Mouse (Mus musculus) hindbrain, embryonic 10.5 days (tissue): ENCODE measurements around the gene Btbd16. TPM values are rescaled to one million over a fixed set of nuclear protein-coding genes. Genes with fewer than 3 reads are reported as not detected.
A peak's percentile ranks its signal among the peaks of the same experiment; 100 is the strongest.

Experiments used
- DNase-seq: peaks from one replicate; pipeline ENCODE4 v3.0.0-alpha.2; 2017; ENCODE audit warnings: low spot score
- H3K27ac ChIP-seq: fragments of 300-500 bp; sonication (generic); 2 replicates; pipeline ENCODE4 v1.5.1; 2016; ENCODE audit warnings: mild to moderate bottlenecking, moderate library complexity
- H3K27me3 ChIP-seq: fragments of 300-500 bp; sonication (generic); 2 replicates; pipeline ENCODE4 v1.6.1; 2016; ENCODE audit warnings: mild to moderate bottlenecking; ENCODE audit not compliant: poor library complexity, insufficient read depth, severe bottlenecking
- H3K36me3 ChIP-seq: fragments of 300-500 bp; sonication (generic); 2 replicates; pipeline ENCODE4 v1.6.1; 2016; ENCODE audit warnings: mild to moderate bottlenecking, moderate library complexity
- H3K4me1 ChIP-seq: fragments of 300-500 bp; sonication (generic); replicated peaks from 2 replicates; pipeline ENCODE4 v1.6.1; 2016; ENCODE audit warnings: mild to moderate bottlenecking
- H3K4me3 ChIP-seq: fragments of 300-500 bp; sonication (generic); 2 replicates; pipeline ENCODE4 v1.5.1; 2016; ENCODE audit warnings: mild to moderate bottlenecking, moderate library complexity
- H3K9me3 ChIP-seq: fragments of 300-500 bp; sonication (generic); 2 replicates; pipeline ENCODE4 v1.6.1; 2016; ENCODE audit warnings: mild to moderate bottlenecking, moderate library complexity
- WGBS: fragments of 180-500 bp; shearing (Covaris S2); methylation state at CpG from one replicate; pipeline ENCODE4 v1.1.7; 2016; 5-methylcytosine and 5-hydroxymethylcytosine counted together
- polyA plus RNA-seq: library from polyadenylated mRNA; unstranded; fragments of >200 nt; fragmentation: Nextera tagmentation; extraction: Ambion mirVana; gene quantifications from 2 replicates; pipeline ENCODE4 v1.2.1, GENCODE M21; 2016

Gene Btbd16
- not detected in 2 replicates for polyA plus RNA-seq

- no peak within 1 kb of the TSS for H3K27ac ChIP-seq
- H3K36me3 ChIP-seq: no peaks in the 10 kb centered on the region
- no peaks in the 10 kb centered on the region for H3K9me3 ChIP-seq
- 58% methylated on average over 9 of the region's 9 CpGs for WGBS
- no peak within 1 kb of the TSS for H3K4me3 ChIP-seq
- H3K4me1 ChIP-seq: peaks cover 3% of the 10 kb centered on the region; the same call in 1 of the 2 replicates
- no peak for DNase-seq
- H3K27me3 ChIP-seq: peaks cover 5% of the 10 kb centered on the region; the same call in 1 of the 2 replicates
Measured at GRCm38 (mm10) chr7:130773914-130774630, at the start of gene Btbd16. Btbd16 (plus strand) TSS chr7:130774069.

GRCm38 (mm10) chr7:130726185-130726584, 47.7 kb upstream of the Btbd16 start:
- no peak for DNase-seq
- 87% methylated on average over 3 of the region's 3 CpGs for WGBS
- H3K4me1 ChIP-seq: peaks cover 19% of the 10 kb centered on the region
- no peaks in the 10 kb centered on the region for H3K9me3 ChIP-seq
- no peaks in the 10 kb centered on the region for H3K27me3 ChIP-seq
- H3K36me3 ChIP-seq: peaks cover 92% of the 10 kb centered on the region
- H3K4me3 ChIP-seq: no peak overlapping the region
- H3K27ac ChIP-seq: no peak overlapping the region

- Histone ChIP-seq H3K4me1 (peaks cover 13% of the 10 kb centered on the region), H3K9me3 (no peaks in the 10 kb centered on the region), H3K27ac (peak overlapping the region; percentile 45; the same call in 1 of the 2 replicates), H3K36me3 (peaks cover 93% of the 10 kb centered on the region), H3K27me3 (no peaks in the 10 kb centered on the region), H3K4me3 (no peak overlapping the region)
- no peak for DNase-seq
- WGBS: 73% methylated on average over 8 of the region's 8 CpGs
Measured at GRCm38 (mm10) chr7:130726724-130727422, 47.0 kb upstream of the Btbd16 start.

GRCm38 (mm10) chr7:130727560-130727959, 46.3 kb upstream of the Btbd16 start:
- H3K36me3 ChIP-seq: peaks cover 86% of the 10 kb centered on the region
- no peaks in the 10 kb centered on the region for H3K9me3 ChIP-seq
- H3K4me3 ChIP-seq: no peak overlapping the region
- peak overlapping the region; percentile 45; the same call in 1 of the 2 replicates for H3K27ac ChIP-seq
- 0 out of 2 replicates have a peak, but pooled peaks cover 8% of the 10 kb centered on the region for H3K4me1 ChIP-seq
- H3K27me3 ChIP-seq: no peaks in the 10 kb centered on the region
- no peak for DNase-seq
- 93% methylated on average over 4 of the region's 4 CpGs for WGBS

- Histone ChIP-seq H3K36me3 (peaks cover 85% of the 10 kb centered on the region), H3K4me1 (0 out of 2 replicates have a peak, but pooled peaks cover 9% of the 10 kb centered on the region), H3K4me3 (no peak overlapping the region), H3K27me3 (no peaks in the 10 kb centered on the region), H3K27ac (no peak overlapping the region), H3K9me3 (no peaks in the 10 kb centered on the region)
- DNase-seq: no peak
- 85% methylated on average over 7 of the region's 7 CpGs for WGBS
Measured at GRCm38 (mm10) chr7:130731792-130732191, 42.1 kb upstream of the Btbd16 start.

- 76% methylated on average over 6 of the region's 6 CpGs for WGBS
Measured at GRCm38 (mm10) chr7:130732908-130733307, 41.0 kb upstream of the Btbd16 start.

GRCm38 (mm10) chr7:130733423-130733822, 40.4 kb upstream of the Btbd16 start:
- DNase-seq: no peak
- Histone ChIP-seq H3K4me3 (no peak overlapping the region), H3K36me3 (peaks cover 87% of the 10 kb centered on the region), H3K27me3 (no peaks in the 10 kb centered on the region), H3K27ac (no peak overlapping the region), H3K9me3 (no peaks in the 10 kb centered on the region), H3K4me1 (0 out of 2 replicates have a peak, but pooled peaks cover 4% of the 10 kb centered on the region)
- WGBS: 92% methylated on average over 8 of the region's 8 CpGs

More at GRCm38 (mm10) chr7:130732908-130733307, 41.0 kb upstream of the Btbd16 start:
- H3K9me3 ChIP-seq: no peaks in the 10 kb centered on the region
- no peaks in the 10 kb centered on the region for H3K27me3 ChIP-seq
- no peak overlapping the region for H3K27ac ChIP-seq
- DNase-seq: no peak
- H3K4me1 ChIP-seq: 0 out of 2 replicates have a peak, but pooled peaks cover 4% of the 10 kb centered on the region
- no peak overlapping the region for H3K4me3 ChIP-seq
- H3K36me3 ChIP-seq: peaks cover 87% of the 10 kb centered on the region

- no peak for DNase-seq
- H3K27ac ChIP-seq: no peak overlapping the region
- 0 out of 2 replicates have a peak, but pooled peaks cover 4% of the 10 kb centered on the region for H3K4me1 ChIP-seq
- H3K4me3 ChIP-seq: no peak overlapping the region
- H3K36me3 ChIP-seq: peaks cover 87% of the 10 kb centered on the region
- no peaks in the 10 kb centered on the region for H3K27me3 ChIP-seq
- H3K9me3 ChIP-seq: no peaks in the 10 kb centered on the region
- WGBS: 95% methylated on average over 2 of the region's 2 CpGs
Measured at GRCm38 (mm10) chr7:130734195-130734787, 39.6 kb upstream of the Btbd16 start.

- WGBS: 86% methylated on average over 4 of the region's 4 CpGs
- Histone ChIP-seq H3K4me1 (no peaks in the 10 kb centered on the region), H3K27me3 (no peaks in the 10 kb centered on the region), H3K4me3 (no peak overlapping the region), H3K36me3 (peaks cover 100% of the 10 kb centered on the region), H3K27ac (no peak overlapping the region), H3K9me3 (no peaks in the 10 kb centered on the region)
- DNase-seq: no peak
Measured at GRCm38 (mm10) chr7:130741099-130741498, 32.8 kb upstream of the Btbd16 start.

- DNase-seq: no peak
- H3K4me3 ChIP-seq: no peak overlapping the region
- H3K9me3 ChIP-seq: no peaks in the 10 kb centered on the region
- 90% methylated on average over 9 of the region's 9 CpGs for WGBS
- peaks cover 99% of the 10 kb centered on the region for H3K36me3 ChIP-seq
- H3K27me3 ChIP-seq: no peaks in the 10 kb centered on the region
- no peak overlapping the region for H3K27ac ChIP-seq
- H3K4me1 ChIP-seq: peaks cover 7% of the 10 kb centered on the region
Measured at GRCm38 (mm10) chr7:130743239-130744025, 30.4 kb upstream of the Btbd16 start.

GRCm38 (mm10) chr7:130749165-130749564, 24.7 kb upstream of the Btbd16 start:
- no peak for DNase-seq
- WGBS: 91% methylated on average over 4 of the region's 4 CpGs
- peaks cover 46% of the 10 kb centered on the region for H3K4me1 ChIP-seq
- H3K27me3 ChIP-seq: no peaks in the 10 kb centered on the region
- peak overlapping the region; percentile 87 for H3K27ac ChIP-seq
- H3K4me3 ChIP-seq: no peak overlapping the region
- no peaks in the 10 kb centered on the region for H3K9me3 ChIP-seq
- H3K36me3 ChIP-seq: peaks cover 85% of the 10 kb centered on the region
